Mouse (Mus musculus) lung, postnatal 10 days (tissue): Measurements from ENCODE around the gene Zfp110.
A peak's percentile ranks its signal among the peaks of the same experiment; 100 is the strongest.

Source experiments
- DNase-seq: peaks from one replicate; pipeline ENCODE4 v3.0.0; 2021

The Zfp110 gene

DNA sequence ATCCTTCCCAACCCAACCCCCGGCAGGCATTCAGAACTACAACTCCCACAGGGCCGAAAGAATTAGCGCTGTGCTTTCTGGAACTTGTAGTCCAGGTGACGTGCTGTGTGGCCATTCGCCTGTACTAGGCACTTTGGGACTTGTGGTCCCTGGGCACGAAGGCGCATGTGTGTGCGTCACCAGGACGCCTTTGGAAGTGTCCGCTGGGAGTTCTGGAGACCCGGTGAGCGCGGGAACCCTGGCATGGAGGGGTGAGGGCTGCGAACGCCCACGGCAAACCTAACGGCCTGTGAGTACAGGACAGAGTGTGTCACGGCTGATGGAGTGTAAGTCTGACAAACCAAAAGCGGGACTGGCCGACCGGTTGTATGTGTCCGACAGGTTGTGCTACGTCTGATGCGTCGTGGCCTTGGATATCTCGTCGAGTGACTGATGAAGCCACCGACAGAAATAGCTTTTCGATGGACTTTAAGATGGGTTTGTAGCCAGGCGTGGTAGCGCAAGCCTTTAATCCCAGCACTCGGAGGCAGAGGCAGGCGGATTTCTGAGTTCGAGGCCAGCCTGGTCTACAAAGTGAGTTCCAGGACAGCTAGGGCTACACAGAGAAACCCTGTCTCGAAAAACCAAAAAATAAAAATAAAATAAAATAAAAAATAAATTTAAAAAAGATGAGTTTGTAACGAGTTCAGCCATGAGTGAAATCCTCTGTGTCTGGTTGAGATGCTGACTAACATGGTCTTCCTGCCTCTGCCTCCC is 63.3 kb downstream of the Zfp110 start, which contains the start of gene Zscan22:
Zscan22 (plus strand) TSS at position 161 of the 756 bp plus-strand sequence.
- DNase-seq: peak; percentile 96
